Mouse (Mus musculus) testis, adult 2 months (tissue): ENCODE results near the gene 1700092M07Rik. TPM values are rescaled to one million over a fixed set of nuclear protein-coding genes. Genes with fewer than 3 reads are reported as not detected.
"Not testable (repeated sequence)": the region's sequence is repeated elsewhere in the genome, so short reads cannot be mapped to it uniquely, and the experiment has no call there.

Source experiments
- H3K27ac ChIP-seq: fragments of 200-500 bp; 2 replicates; pipeline ENCODE4 v1.5.1; 2012; ENCODE audit warnings: low read depth, low read length; ENCODE audit not compliant: control insufficient read depth, insufficient read depth
- H3K27me3 ChIP-seq: fragments of 200-500 bp; 2 replicates; pipeline ENCODE4 v1.6.1; 2012; ENCODE audit warnings: mild to moderate bottlenecking, low read length, moderate library complexity; ENCODE audit not compliant: control insufficient read depth, insufficient read depth
- H3K36me3 ChIP-seq: fragments of 200-500 bp; 2 replicates; pipeline ENCODE4 v1.6.1; 2012; ENCODE audit warnings: mild to moderate bottlenecking, low read length; ENCODE audit not compliant: control insufficient read depth, insufficient read depth
- H3K4me1 ChIP-seq: fragments of 200-500 bp; 2 replicates; pipeline ENCODE4 v1.6.1; 2012; ENCODE audit warnings: low read length; ENCODE audit not compliant: control insufficient read depth, insufficient read depth
- H3K4me3 ChIP-seq: fragments of 200-500 bp; 2 replicates; pipeline ENCODE4 v1.5.1; 2012; ENCODE audit warnings: low read depth, mild to moderate bottlenecking, low read length, moderate library complexity, mixed read lengths; ENCODE audit not compliant: control insufficient read depth
- CTCF ChIP-seq: fragments of 200-500 bp; IDR thresholded peaks from 2 replicates; pipeline ENCODE4 v1.5.1; 2012; ENCODE audit warnings: low read depth, mild to moderate bottlenecking, inconsistent platforms, low read length, moderate library complexity; ENCODE audit not compliant: control insufficient read depth, insufficient read depth, insufficient replicate concordance
- POLR2A ChIP-seq: fragments of 200-500 bp; IDR thresholded peaks from 2 replicates; pipeline ENCODE4 v1.6.1; 2012; ENCODE audit warnings: low read depth, mild to moderate bottlenecking, inconsistent platforms, low read length, moderate library complexity; ENCODE audit not compliant: control insufficient read depth
- polyA plus RNA-seq: library from polyadenylated mRNA; depleted of rRNA; stranded (reverse); fragments of >200 nt; gene quantifications from 2 replicates; pipeline ENCODE4 v1.2.3, GENCODE M21; 2012

1700092M07Rik gene
- polyA plus RNA-seq, 1 experiment = 670 TPM

GRCm38 (mm10) chr19:8718357-8718756, 22.2 kb upstream of the 1700092M07Rik start:
- Histone ChIP-seq H3K27me3 (no peaks in the 10 kb centered on the region), H3K36me3 (no peaks in the 10 kb centered on the region), H3K4me3 (no peak overlapping the region), H3K27ac (no peak overlapping the region), H3K4me1 (peaks cover 4% of the 10 kb centered on the region)
- TF ChIP-seq CTCF (no peak), POLR2A (no peak)

GRCm38 (mm10) chr19:8719037-8719436, 21.5 kb upstream of the 1700092M07Rik start:
- not testable (repeated sequence) for H3K36me3 ChIP-seq, H3K4me3 ChIP-seq, H3K27me3 ChIP-seq, H3K4me1 ChIP-seq, H3K27ac ChIP-seq

GRCm38 (mm10) chr19:8721378-8721777, 19.1 kb upstream of the 1700092M07Rik start:
- Histone ChIP-seq H3K4me3 (no peak overlapping the region), H3K4me1 (no peaks in the 10 kb centered on the region; the same call in 1 of the 2 replicates), H3K27ac (no peak overlapping the region), H3K36me3 (peaks cover 1% of the 10 kb centered on the region), H3K27me3 (no peaks in the 10 kb centered on the region)
- TF ChIP-seq CTCF (no peak), POLR2A (no peak)

GRCm38 (mm10) chr19:8722021-8722420, 18.5 kb upstream of the 1700092M07Rik start:
- H3K36me3 ChIP-seq = peaks cover 1% of the 10 kb centered on the region
- TF ChIP-seq POLR2A (no peak), CTCF (no peak)
- H3K27me3 ChIP-seq = no peaks in the 10 kb centered on the region
- no peak overlapping the region for H3K4me3 ChIP-seq
- H3K4me1 ChIP-seq = no peaks in the 10 kb centered on the region; the same call in 1 of the 2 replicates
- no peak overlapping the region for H3K27ac ChIP-seq

GRCm38 (mm10) chr19:8722559-8722906, 18.0 kb upstream of the 1700092M07Rik start:
- H3K36me3 ChIP-seq = peaks cover 1% of the 10 kb centered on the region
- peak overlapping the region; percentile 98 for H3K4me3 ChIP-seq
- no peak for TF ChIP-seq CTCF
- no peak for TF ChIP-seq POLR2A
- no peaks in the 10 kb centered on the region for H3K27me3 ChIP-seq
- H3K4me1 ChIP-seq = no peaks in the 10 kb centered on the region; the same call in 1 of the 2 replicates
- H3K27ac ChIP-seq = peak overlapping the region; percentile 97

- no peaks in the 10 kb centered on the region for H3K27me3 ChIP-seq
- peak within 1 kb of the TSS; percentile 97 for H3K27ac ChIP-seq
- H3K4me1 ChIP-seq = no peaks in the 10 kb centered on the region; the same call in 1 of the 2 replicates
- TF ChIP-seq CTCF (no peak), POLR2A (peak; percentile 96)
- H3K36me3 ChIP-seq = peaks cover 1% of the 10 kb centered on the region
- H3K4me3 ChIP-seq = peak within 1 kb of the TSS; percentile 98
These were observed 17.5 kb upstream of the 1700092M07Rik start, which contains the start of gene Slc3a2 for GRCm38 (mm10) chr19:8722907-8723573. Slc3a2 (minus strand) TSS chr19:8723369.

GRCm38 (mm10) chr19:8723574-8724346, 16.8 kb upstream of the 1700092M07Rik start:
- no peaks in the 10 kb centered on the region for H3K27me3 ChIP-seq
- H3K4me3 ChIP-seq = peak overlapping the region; percentile 98

More at GRCm38 (mm10) chr19:8723574-8724346, 16.8 kb upstream of the 1700092M07Rik start:
- no peak for TF ChIP-seq POLR2A
- TF ChIP-seq CTCF = no peak
- Histone ChIP-seq H3K4me1 (no peaks in the 10 kb centered on the region; the same call in 1 of the 2 replicates), H3K36me3 (peaks cover 1% of the 10 kb centered on the region), H3K27ac (peak overlapping the region; percentile 12)
